Mouse (Mus musculus) cerebral cortex, adult 2 months (tissue): ENCODE measurements around the gene Moxd2.

ENCODE experiments used
- WGBS: fragments of 180-500 bp; shearing (Covaris S2); methylation state at CpG from one replicate; pipeline ENCODE4 v1.1.7; 2018; 5-methylcytosine and 5-hydroxymethylcytosine counted together

Moxd2 gene

DNA sequence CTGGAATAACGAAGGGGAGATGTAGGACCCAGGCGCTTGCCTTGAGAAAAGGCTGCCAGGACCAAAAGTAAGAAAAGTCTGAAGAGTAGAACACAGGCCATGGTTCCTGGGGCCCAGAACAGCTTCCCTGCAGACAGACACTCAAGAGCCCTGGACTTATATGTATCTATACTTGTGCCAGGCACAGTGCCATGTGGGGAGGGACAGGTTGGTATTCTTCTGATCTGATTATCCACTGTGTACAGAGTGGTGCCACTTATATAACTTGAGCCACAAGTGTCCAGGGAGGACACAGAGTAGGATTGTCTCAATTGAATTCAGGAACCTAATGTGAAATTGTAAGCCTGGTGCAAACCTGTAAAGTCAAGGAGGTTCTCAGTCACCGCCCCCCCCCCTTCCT, at the start of gene Moxd2:
TSS of gene Moxd2 (minus strand) at position 101 of the 400 bp plus-strand sequence.
- WGBS: 94% methylated on average over 3 of the region's 3 CpGs

DNA sequence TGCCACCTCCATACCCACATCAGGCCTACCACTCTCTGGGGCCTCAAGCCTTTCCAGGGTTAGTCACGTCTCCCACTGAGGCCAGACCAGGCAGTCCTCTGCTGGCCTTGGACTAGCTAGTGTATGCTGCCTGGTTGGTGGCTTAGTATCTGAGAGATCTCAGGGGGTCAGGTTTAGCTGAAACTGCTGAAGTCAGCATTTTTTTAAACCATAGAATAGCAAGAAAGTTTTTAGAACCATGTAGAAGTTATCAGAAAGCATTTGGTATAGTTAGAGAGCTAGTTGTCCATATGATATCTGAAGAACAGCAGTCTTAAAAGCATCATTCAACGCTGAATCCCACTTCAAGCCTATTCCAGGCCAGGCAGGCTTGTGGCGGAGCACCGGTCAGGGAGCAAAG, 32.7 kb upstream of the Moxd2 start:
- 87% methylated on average over 4 of the region's 4 CpGs for WGBS

DNA sequence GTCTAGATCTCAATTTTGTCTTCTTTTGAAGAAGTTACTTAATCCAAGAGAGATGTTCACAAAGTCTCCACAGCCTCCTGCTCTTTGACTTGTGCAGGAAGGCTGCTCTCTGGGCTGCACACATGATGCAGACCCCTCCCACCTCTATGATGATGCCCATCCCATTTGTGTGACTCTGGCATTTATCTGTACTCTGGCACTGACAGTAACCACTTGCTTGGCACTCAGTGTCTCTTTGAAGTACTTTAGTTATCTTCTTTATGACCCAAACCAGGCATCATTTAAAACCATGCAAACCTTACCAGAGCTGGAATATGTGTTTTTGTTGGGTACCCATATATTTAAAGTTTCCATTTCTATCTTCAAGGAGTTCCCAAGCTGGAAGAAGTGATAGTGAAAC, 13.0 kb upstream of the Moxd2 start, which contains the start of gene Prss58:
TSS of gene Prss58 (minus strand) at position 101 of the 400 bp plus-strand sequence.

DNA sequence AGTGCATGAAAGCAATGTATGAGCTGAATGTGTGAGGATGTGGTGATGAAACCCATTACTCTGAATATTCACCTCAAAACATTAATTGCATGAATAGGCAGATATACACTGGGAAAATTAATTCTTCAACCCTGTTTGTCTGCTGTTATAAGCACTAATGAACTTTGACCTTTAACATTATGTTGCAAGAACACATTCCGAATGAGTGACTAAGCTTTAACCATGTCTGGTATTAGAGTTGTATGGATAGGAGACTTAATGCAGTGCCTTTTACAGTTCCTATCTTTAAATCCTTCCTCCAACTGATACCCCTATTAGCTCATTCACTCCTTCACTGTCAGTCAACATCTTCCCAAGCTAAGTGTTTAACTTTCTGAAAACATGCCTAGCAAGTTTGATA, 7.4 kb upstream of the Moxd2 start:
- 95% methylated on average over 1 of the region's 1 CpGs for WGBS

DNA sequence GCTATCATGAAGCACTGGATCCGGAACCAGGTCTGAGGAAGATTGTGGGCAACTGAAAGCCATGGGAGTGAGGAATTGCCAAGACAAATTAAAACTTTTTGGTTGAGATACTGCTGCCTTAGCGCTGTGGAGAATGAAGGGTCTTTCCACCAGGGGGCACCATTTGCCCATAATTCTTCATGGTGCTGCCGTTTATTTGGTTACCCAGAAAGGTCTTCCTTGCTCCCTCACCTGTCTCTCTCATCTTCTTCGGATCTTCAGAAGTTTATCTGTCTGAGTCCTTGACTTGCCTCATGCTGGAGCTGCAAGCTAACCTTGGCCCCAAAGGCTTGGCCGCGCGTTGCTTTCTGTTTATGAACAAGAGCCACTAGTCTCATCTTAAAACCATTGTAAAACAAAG, 6.3 kb upstream of the Moxd2 start:
- 57% methylated on average over 7 of the region's 7 CpGs for WGBS

DNA sequence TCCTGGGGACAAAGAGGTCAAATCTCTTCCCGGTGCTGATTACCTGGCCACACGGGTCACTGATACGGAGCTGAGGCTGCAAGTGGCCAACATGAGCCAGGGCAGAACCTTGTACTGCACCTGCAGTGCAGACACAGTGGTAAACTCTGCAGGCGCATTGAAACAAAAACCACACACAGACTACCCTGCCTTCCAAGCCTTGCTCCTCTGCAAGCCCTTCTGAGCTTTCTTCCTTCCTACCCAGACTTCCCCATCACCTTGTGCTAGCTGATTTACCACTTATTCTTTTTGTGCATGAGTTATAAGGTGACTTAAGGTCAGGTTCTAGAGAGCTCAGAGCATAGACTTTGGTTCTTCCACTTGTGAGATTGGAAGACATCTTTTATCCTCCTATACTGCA, 4.5 kb upstream of the Moxd2 start:
- 81% methylated on average over 4 of the region's 4 CpGs for WGBS

DNA sequence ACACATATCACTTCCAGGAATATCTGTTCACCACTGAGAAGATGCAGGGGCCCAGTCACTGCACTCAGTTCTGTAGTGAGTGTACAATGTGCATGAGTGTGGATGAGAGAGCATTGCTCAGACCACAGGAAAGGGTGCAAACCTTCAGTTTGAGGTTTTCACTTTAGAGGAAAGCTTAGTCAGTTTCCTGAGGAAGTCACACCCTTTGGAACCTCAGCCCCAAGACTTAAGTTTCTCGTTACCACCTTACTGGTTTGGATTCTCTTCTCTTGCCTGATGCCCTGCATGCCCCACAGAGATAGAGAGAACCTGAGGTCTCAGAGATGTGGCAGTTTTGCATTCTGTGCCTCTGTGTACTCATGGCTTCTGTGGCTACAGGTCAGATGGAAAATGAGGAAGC, 3.7 kb upstream of the Moxd2 start:
- 63% methylated on average over 1 of the region's 1 CpGs for WGBS
